Mouse (Mus musculus) granulocyte monocyte progenitor cell, adult 5-6 weeks (primary cell): ENCODE measurements at regions not wholly inside any gene's neighbourhood (a gene's known extent, or its start where the extent isn't known, plus 50 kb on each side); places are given as distances from the start of the nearest gene placed in this dataset.
A peak's percentile ranks its signal among the peaks of the same experiment; 100 is the strongest.

Experiments used
- ATAC-seq: replicated peaks from 2 replicates; pipeline ENCODE4 v1.8.0; 2016; ENCODE audit warnings: mild to moderate bottlenecking, moderate TSS enrichment, inconsistent platforms; ENCODE audit not compliant: poor library complexity, severe bottlenecking

GRCm38 (mm10) chr10:119058493-119059020 is 181.3 kb downstream of the Cand1 start:
- no peak for ATAC-seq

- peak; percentile 57 for ATAC-seq
Measured at GRCm38 (mm10) chr10:119055199-119055785, 184.6 kb downstream of the Cand1 start.

GRCm38 (mm10) chr10:119054191-119055175 is 184.5 kb upstream of the Dyrk2 start:
- no peak for ATAC-seq

- no peak for ATAC-seq
Measured at GRCm38 (mm10) chr10:119052441-119053041, 182.5 kb upstream of the Dyrk2 start.

GRCm38 (mm10) chr10:119051598-119051997 is 181.6 kb upstream of the Dyrk2 start:
- ATAC-seq, result no peak

GRCm38 (mm10) chr10:119050017-119050685 is 180.1 kb upstream of the Dyrk2 start:
- ATAC-seq, result peak; percentile 86

- no peak for ATAC-seq
Measured at GRCm38 (mm10) chr10:119048643-119049420, 178.8 kb upstream of the Dyrk2 start.

- ATAC-seq, result no peak
Measured at GRCm38 (mm10) chr10:119045059-119045458, 175.1 kb upstream of the Dyrk2 start.

GRCm38 (mm10) chr10:119043069-119043468 is 173.1 kb upstream of the Dyrk2 start:
- ATAC-seq, result no peak

- peak; percentile 27; the same call in 1 of the 2 replicates for ATAC-seq
Measured at GRCm38 (mm10) chr10:119040205-119040604, 170.2 kb upstream of the Dyrk2 start.

GRCm38 (mm10) chr10:119039732-119040131 is 169.7 kb upstream of the Dyrk2 start:
- ATAC-seq, result peak; percentile 44; the same call in 1 of the 2 replicates

- no peak for ATAC-seq
Measured at GRCm38 (mm10) chr10:119038991-119039390, 169.0 kb upstream of the Dyrk2 start.

- ATAC-seq, result peak; percentile 46
Measured at GRCm38 (mm10) chr10:119037781-119038180, 167.8 kb upstream of the Dyrk2 start.

- ATAC-seq, result no peak
Measured at GRCm38 (mm10) chr10:119035863-119036262, 165.9 kb upstream of the Dyrk2 start.

- ATAC-seq, result no peak
Measured at GRCm38 (mm10) chr10:119034396-119034795, 164.4 kb upstream of the Dyrk2 start.

- no peak for ATAC-seq
Measured at GRCm38 (mm10) chr10:119031282-119032275, 161.6 kb upstream of the Dyrk2 start.

- ATAC-seq, result peak; percentile 88
Measured at GRCm38 (mm10) chr10:119028480-119029137, 158.6 kb upstream of the Dyrk2 start.
